Mouse (Mus musculus) stomach, postnatal 0 days (tissue): ENCODE measurements around the gene Cmya5.

ENCODE experiments used
- CTCF ChIP-seq: IDR thresholded peaks from 2 replicates; pipeline ENCODE4 v1.5.1; 2016; ENCODE audit warnings: antibody characterized with exemption, low read depth, mild to moderate bottlenecking, moderate library complexity
- EP300 ChIP-seq: optimal IDR thresholded peaks from 2 replicates; pipeline ENCODE3; 2016; ENCODE audit warnings: antibody characterized with exemption

- TF ChIP-seq CTCF, result no peak
- no peak for TF ChIP-seq EP300
Observed at GRCm38 (mm10) chr13:93180351-93180750, 35.8 kb upstream of the Cmya5 start.
